ENCODE assay signal across 19 mouse cellular contexts in genomic region chr6:55161311-55161761, GRCm38 (mm10). TPM values are rescaled to one million over a fixed set of nuclear protein-coding genes. Genes with fewer than 3 reads are reported as not detected.
DNase-seq lines count a peak whose midpoint lies in the region; ATAC-seq and TF ChIP-seq lines count a peak whose summit lies in the region.
"Had no signal": no experiment of that assay in that cellular context is flagged by ENCODE, and none has a peak within 500 bp of the region (broad histone marks: within the 10 kb centered on the region; RNA-seq: fewer than 3 reads in every experiment).

No protein-coding gene starts in this region.

- TF ChIP-seq CTCF in left cerebral cortex, adult 2 months (IDR thresholded peaks at IDR 0.05): no peak

- no peak overlapping the region for H3K4me3 ChIP-seq in left cerebral cortex, adult 2 months
- H3K4me3 ChIP-seq: hindbrain, embryonic 15.5 days; limb, embryonic 12.5 days had no signal

- H3K27ac ChIP-seq in left cerebral cortex, adult 2 months: peak overlapping the region; percentile 69
- H3K27ac ChIP-seq: hindbrain, embryonic 15.5 days; limb, embryonic 12.5 days; macrophage had no signal

- peak; percentile 90 for ATAC-seq in frontal cortex, adult (ENCODE audit: low TSS enrichment)
- ATAC-seq: liver, postnatal 0 days had no signal

- intact Hi-C loops in left cerebral cortex, adult 2 months (cut with DNase I): no loop called here

- peak; percentile 72 to 90 for DNase-seq in layer of hippocampus, adult 18-20 months (ENCODE audit: low spot score in 2 of 2)
- peak; percentile 47 to 67 for DNase-seq in left cerebral cortex, adult 2 months (ENCODE audit: extremely low spot score in 1 of 2, low spot score in 2 of 2)
- peak; percentile 75 for DNase-seq in right cerebral cortex, postnatal 14 days
- DNase-seq in urinary bladder, postnatal 10 days (ENCODE audit: low spot score): no peak
- DNase-seq in liver: no peak
- DNase-seq in heart, adult 18-20 months: no peak
- DNase-seq in kidney, postnatal 25 days: no peak
- DNase-seq: adrenal gland, adult 8-10 months; cerebellum, adult 9-11 months; heart, adult 11 months; heart, postnatal 10 days; kidney, adult 2 months; liver, postnatal 0 days; midbrain, embryonic 14.5 days; thymus, adult 2 months had no signal

RNA-seq across cellular contexts. Expression of gene Inmt, which starts 13.5 kb away (rescaled TPM):
- total RNA-seq in layer of hippocampus, adult 18-20 months (2021): 1 to 10 TPM; 1.4 to 1.8 TPM
- total RNA-seq in left cerebral cortex, adult 2 months (2021): 1 to 10 TPM; 1.1 to 2.1 TPM
- total RNA-seq in heart, adult 18-20 months (2021): 10 to 100 TPM; 31.1 to 33.0 TPM
- total RNA-seq: heart, postnatal 10 days had no signal

RNA-seq across cellular contexts. Expression of gene Crhr2, which starts 28.5 kb away (rescaled TPM):
- 1 to 10 TPM; 2.3 to 4.9 TPM for total RNA-seq in layer of hippocampus, adult 18-20 months (2021)
- 1 to 10 TPM; 2.7 to 2.9 TPM for total RNA-seq in left cerebral cortex, adult 2 months (2021)
- 10 to 100 TPM; 19.9 to 20.1 TPM for total RNA-seq in heart, adult 18-20 months (2021)

RNA-seq across cellular contexts. Expression of gene Mindy4, which starts 41.8 kb away (rescaled TPM):
- total RNA-seq in layer of hippocampus, adult 18-20 months (2021): 10 to 100 TPM in 1 of 2 experiments, 1 to 10 TPM in 1; 9.5 to 12.6 TPM
- total RNA-seq in left cerebral cortex, adult 2 months (2021): 10 to 100 TPM; 10.2 to 11.0 TPM
- total RNA-seq in heart, adult 18-20 months (2021): 1 to 10 TPM; 3.7 to 6.7 TPM

Comparison
In these comparisons a context has a peak if more than half of its experiments do, and no peak if none do; other contexts are left out.
1. DNase-seq: peak in layer of hippocampus, adult 18-20 months (2 of 2), left cerebral cortex, adult 2 months (2 of 2) and right cerebral cortex, postnatal 14 days (single experiment); none in urinary bladder, postnatal 10 days (single experiment), liver (single experiment), heart, adult 18-20 months (0 of 2) and kidney, postnatal 25 days (0 of 2).
2. RNA of gene Inmt, which starts 13.5 kb away (total RNA-seq): 31.1 to 33.0 TPM in heart, adult 18-20 months; 1.1 to 2.1 TPM in left cerebral cortex, adult 2 months and 1.4 to 1.8 TPM in layer of hippocampus, adult 18-20 months; every median in the first group is over 10 times any median in the second.